Mouse (Mus musculus): ENCODE results near the gene Vmn1r121. TPM values are rescaled to one million over a fixed set of nuclear protein-coding genes. Genes with fewer than 3 reads are reported as not detected.
"Not testable (repeated sequence)": the region's sequence is repeated elsewhere in the genome, so short reads cannot be mapped to it uniquely, and the experiment has no call there.

Gene Vmn1r121
- total RNA-seq (2012; rRNA removed), result not detected in 2 replicates

DNA sequence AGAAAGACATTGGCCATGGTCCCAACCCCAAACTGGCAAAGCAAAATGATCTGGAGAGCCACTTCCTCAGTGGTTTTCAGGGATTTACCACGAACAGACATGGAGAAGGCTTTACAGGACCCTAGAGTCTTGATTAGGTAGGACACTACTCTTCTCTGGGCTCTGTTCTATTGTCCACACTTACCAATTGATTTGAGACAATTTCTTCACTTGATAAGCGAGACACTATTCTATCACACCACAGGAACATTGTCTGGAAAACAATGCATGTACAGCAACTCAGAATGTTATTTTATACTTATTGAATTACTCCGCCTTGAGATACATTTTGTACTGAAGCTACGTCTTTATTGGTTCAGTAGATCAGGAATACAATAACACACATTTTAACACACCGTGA is at the start of gene Vmn1r121:
TSS of gene Vmn1r121 (minus strand) at position 101 of the 400 bp plus-strand sequence.
- H3K9ac ChIP-seq (ENCODE audit: insufficient read depth, low read depth, low read length, poor library complexity, severe bottlenecking); H3K4me3 ChIP-seq (ENCODE audit: insufficient read depth in 1 of 2, low read depth in 1 of 2, low read length in 2 of 2, poor library complexity in 1 of 2, severe bottlenecking in 1 of 2); H3K36me3 ChIP-seq (ENCODE audit: control insufficient read depth, insufficient read depth, low read length, poor library complexity, severe bottlenecking); H3K9me3 ChIP-seq (ENCODE audit: control insufficient read depth, insufficient read depth, low read depth, low read length); H3K27ac ChIP-seq (ENCODE audit: insufficient read depth, low read depth, low read length, poor library complexity, severe bottlenecking); DNase-seq (ENCODE audit: low read depth, low spot score); H3K4me1 ChIP-seq (ENCODE audit: control insufficient read depth in 2 of 2, insufficient read depth in 2 of 2, low read length in 2 of 2, poor library complexity in 1 of 2); in situ Hi-C loops (cut with MboI; ENCODE audit: low sequenced_read_pairs in 2 of 2, unreplicated experiment in 2 of 2): not testable (repeated sequence)

GRCm38 (mm10) chr7:21134028-21134427 is 35.7 kb upstream of the Vmn1r121 start, which contains the start of gene Vmn1r122:
TSS of gene Vmn1r122 (minus strand) at chr7:21134128.
- H3K36me3 ChIP-seq (ENCODE audit: control insufficient read depth, insufficient read depth, low read length, poor library complexity, severe bottlenecking); DNase-seq (ENCODE audit: low read depth, low spot score); in situ Hi-C loops (cut with MboI; ENCODE audit: low sequenced_read_pairs in 2 of 2, unreplicated experiment in 2 of 2); H3K4me3 ChIP-seq (ENCODE audit: insufficient read depth in 1 of 2, low read depth in 1 of 2, low read length in 2 of 2, poor library complexity in 1 of 2, severe bottlenecking in 1 of 2); H3K9ac ChIP-seq (ENCODE audit: insufficient read depth, low read depth, low read length, poor library complexity, severe bottlenecking); H3K4me1 ChIP-seq (ENCODE audit: control insufficient read depth in 2 of 2, insufficient read depth in 2 of 2, low read length in 2 of 2, poor library complexity in 1 of 2); H3K27ac ChIP-seq (ENCODE audit: insufficient read depth, low read depth, low read length, poor library complexity, severe bottlenecking); H3K9me3 ChIP-seq (ENCODE audit: control insufficient read depth, insufficient read depth, low read depth, low read length): not testable (repeated sequence)

- in situ Hi-C loops (cut with MboI; ENCODE audit: low sequenced_read_pairs in 2 of 2, unreplicated experiment in 2 of 2); H3K4me3 ChIP-seq (ENCODE audit: insufficient read depth in 1 of 2, low read depth in 1 of 2, low read length in 2 of 2, poor library complexity in 1 of 2, severe bottlenecking in 1 of 2); H3K27ac ChIP-seq (ENCODE audit: insufficient read depth, low read depth, low read length, poor library complexity, severe bottlenecking); H3K9ac ChIP-seq (ENCODE audit: insufficient read depth, low read depth, low read length, poor library complexity, severe bottlenecking); H3K4me1 ChIP-seq (ENCODE audit: control insufficient read depth in 2 of 2, insufficient read depth in 2 of 2, low read length in 2 of 2, poor library complexity in 1 of 2); DNase-seq (ENCODE audit: low read depth, low spot score); H3K36me3 ChIP-seq (ENCODE audit: control insufficient read depth, insufficient read depth, low read length, poor library complexity, severe bottlenecking); H3K9me3 ChIP-seq (ENCODE audit: control insufficient read depth, insufficient read depth, low read depth, low read length): not testable (repeated sequence)
These were observed 44.6 kb downstream of the Vmn1r121 start, which contains the start of gene Vmn1r120 for GRCm38 (mm10) chr7:21053684-21054083. TSS of gene Vmn1r120 (minus strand) at chr7:21053784.

Other genes starting within 250 kb of the Vmn1r121 start
- not detected in 2 replicates for gene Vmn1r116, start 226.3 kb downstream of the Vmn1r121 start, total RNA-seq (2012; rRNA removed)
- not detected in 2 replicates for gene Vmn1r117, start 214.4 kb downstream of the Vmn1r121 start, total RNA-seq (2012; rRNA removed)
- gene Vmn1r118, start 186.2 kb downstream of the Vmn1r121 start, total RNA-seq (2012; rRNA removed), result not detected in 2 replicates
- gene Vmn1r119, start 86.1 kb downstream of the Vmn1r121 start, total RNA-seq (2012; rRNA removed), result not detected in 2 replicates
- not detected in 2 replicates for gene Vmn1r120, start 44.7 kb downstream of the Vmn1r121 start, total RNA-seq (2012; rRNA removed)
- gene Vmn1r122, start 35.6 kb upstream of the Vmn1r121 start, total RNA-seq (2012; rRNA removed), result not detected in 2 replicates
- gene Vmn1r123, start 63.7 kb upstream of the Vmn1r121 start, total RNA-seq (2012; rRNA removed), result not detected in 2 replicates
- gene Gm5157, start 91.9 kb upstream of the Vmn1r121 start, total RNA-seq (2012; rRNA removed), result 0.18 TPM in 1 of 2 replicates, not detected in the other
- not detected in 2 replicates for gene Vmn1r124, start 162.1 kb upstream of the Vmn1r121 start, total RNA-seq (2012; rRNA removed)
- gene Vmn1r125, start 173.7 kb upstream of the Vmn1r121 start, total RNA-seq (2012; rRNA removed), result not detected in 2 replicates
- not detected in 2 replicates for gene Vmn1r126, start 203.0 kb upstream of the Vmn1r121 start, total RNA-seq (2012; rRNA removed)
- gene Vmn1r127, start 221.3 kb upstream of the Vmn1r121 start, total RNA-seq (2012; rRNA removed), result not detected in 2 replicates